Mouse (Mus musculus) monocyte, adult 2 months (primary cell): ENCODE results near the gene Zfp663.
A peak's percentile ranks its signal among the peaks of the same experiment; 100 is the strongest.

Experiments used
- DNase-seq, 2 experiments: peaks; one replicate each; pipeline ENCODE4 v3.0.0; 2022; ENCODE audit warnings: low spot score in 2 of 2, low read depth in 1 of 2

Zfp663 gene

GRCm38 (mm10) chr2:165368496-165368895 lies at the start of gene Zfp663:
Gene Zfp663, minus strand, starts transcription at chr2:165368729.
- no peak for DNase-seq

GRCm38 (mm10) chr2:165417291-165417690 lies 48.8 kb upstream of the Zfp663 start:
- DNase-seq = no peak

GRCm38 (mm10) chr2:165415795-165416194 lies 47.3 kb upstream of the Zfp663 start:
- no peak for DNase-seq

GRCm38 (mm10) chr2:165415141-165415721 lies 46.7 kb upstream of the Zfp663 start:
- DNase-seq = no peak

- DNase-seq = no peak
Observed at GRCm38 (mm10) chr2:165414321-165414720, 45.8 kb upstream of the Zfp663 start.

- no peak for DNase-seq
Observed at GRCm38 (mm10) chr2:165413884-165414283, 45.4 kb upstream of the Zfp663 start.

- DNase-seq = peak; percentile 47 to 73
Observed at GRCm38 (mm10) chr2:165407700-165408301, 39.3 kb upstream of the Zfp663 start.

GRCm38 (mm10) chr2:165405351-165405750 lies 36.8 kb upstream of the Zfp663 start:
- DNase-seq = peak; percentile 25 to 29

- DNase-seq = peak; percentile 29 to 33
Observed at GRCm38 (mm10) chr2:165404951-165405350, 36.4 kb upstream of the Zfp663 start.

GRCm38 (mm10) chr2:165398164-165398785 lies 29.7 kb upstream of the Zfp663 start:
- DNase-seq = no peak

GRCm38 (mm10) chr2:165397502-165398163 lies 29.1 kb upstream of the Zfp663 start:
- no peak for DNase-seq

- no peak for DNase-seq
Observed at GRCm38 (mm10) chr2:165396831-165397501, 28.4 kb upstream of the Zfp663 start.

GRCm38 (mm10) chr2:165392156-165392555 lies 23.6 kb upstream of the Zfp663 start:
- DNase-seq = no peak

- DNase-seq = no peak
Observed at GRCm38 (mm10) chr2:165391561-165391960, 23.0 kb upstream of the Zfp663 start.

GRCm38 (mm10) chr2:165389299-165389952 lies 20.9 kb upstream of the Zfp663 start:
- no peak for DNase-seq

GRCm38 (mm10) chr2:165387844-165388495 lies 19.4 kb upstream of the Zfp663 start, which contains the start of gene Zfp334:
Gene Zfp334, minus strand, starts transcription at chr2:165388259.
- DNase-seq = no peak

GRCm38 (mm10) chr2:165387370-165387769 lies 18.8 kb upstream of the Zfp663 start:
- no peak for DNase-seq

- DNase-seq = no peak
Observed at GRCm38 (mm10) chr2:165380050-165380449, 11.5 kb upstream of the Zfp663 start.

- no peak for DNase-seq
Observed at GRCm38 (mm10) chr2:165376001-165376400, 7.5 kb upstream of the Zfp663 start.

GRCm38 (mm10) chr2:165375478-165375877 lies 6.9 kb upstream of the Zfp663 start:
- DNase-seq = no peak
